ENCODE assay signal across 9 mouse cellular contexts in the genomic region with DNA sequence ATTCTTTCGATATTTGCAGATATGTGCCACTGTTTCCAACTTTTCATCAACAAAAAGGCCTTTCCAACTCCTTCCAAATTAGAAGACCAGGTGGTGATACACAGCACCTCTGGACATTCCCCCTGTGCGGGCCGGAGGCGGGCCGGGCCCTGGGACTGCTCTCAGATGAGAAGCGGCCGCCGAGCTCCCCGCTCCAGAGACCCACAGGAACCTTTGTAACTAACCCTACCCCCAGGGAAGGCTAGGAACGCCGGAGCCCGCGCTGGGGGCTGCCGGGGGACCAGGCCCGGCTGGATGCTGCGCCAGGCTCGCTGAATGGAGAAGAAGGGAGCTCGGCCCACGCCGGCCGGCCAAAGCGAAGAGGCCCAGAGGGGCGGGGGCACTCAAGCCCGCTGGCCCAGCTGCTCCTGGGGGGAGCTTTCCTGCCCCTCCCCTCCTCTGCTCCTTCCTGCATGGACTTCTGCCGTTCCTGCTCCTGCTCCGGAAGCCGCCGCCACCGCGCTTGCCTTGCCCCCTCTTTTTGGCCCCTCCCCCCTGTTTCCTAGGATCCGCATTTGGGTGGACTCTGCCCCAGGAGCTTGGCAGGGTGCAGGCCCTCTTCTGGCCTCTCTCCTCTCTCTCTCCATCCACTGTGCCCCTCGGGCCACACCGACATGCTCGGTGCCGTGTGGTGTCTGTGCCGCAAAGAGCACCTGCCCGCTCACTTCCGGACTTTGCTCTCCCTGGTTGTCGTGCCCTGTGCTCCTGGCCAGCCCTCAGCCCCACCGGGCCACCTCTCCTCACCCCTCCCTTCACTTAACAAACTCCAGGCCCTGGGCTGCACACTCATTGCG. TPM values are rescaled to one million over a fixed set of nuclear protein-coding genes. Genes with fewer than 3 reads are reported as not detected.
DNase-seq lines count a peak whose midpoint lies in the region; ATAC-seq and TF ChIP-seq lines count a peak whose summit lies in the region.
"Had no signal": no experiment of that assay in that cellular context is flagged by ENCODE, and none has a peak within 500 bp of the region (broad histone marks: within the 10 kb centered on the region; RNA-seq: fewer than 3 reads in every experiment).

No protein-coding gene starts in this region.

- no peaks in the 10 kb centered on the region for H3K9me3 ChIP-seq in ES-E14 (ENCODE audit: control insufficient read depth, insufficient read depth, low read depth, low read length)
- no peaks in the 10 kb centered on the region for H3K9me3 ChIP-seq in embryonic facial prominence, embryonic 12.5 days
- no peaks in the 10 kb centered on the region for H3K9me3 ChIP-seq in liver, embryonic 13.5 days (replicated peaks)

- WGBS in embryonic facial prominence, embryonic 12.5 days, result 32% methylated on average over 39 of the region's 41 CpGs
- 55% methylated on average over 41 of the region's 41 CpGs for WGBS in kidney, adult 2 months
- 71% methylated on average over 41 of the region's 41 CpGs for WGBS in liver, embryonic 13.5 days (ENCODE audit: insufficient replicate concordance)

- peaks cover 47% of the 10 kb centered on the region; the same call in 1 of the 2 replicates for H3K36me3 ChIP-seq in ES-E14 (ENCODE audit: control insufficient read depth, insufficient read depth, low read length, poor library complexity, severe bottlenecking)
- H3K36me3 ChIP-seq in embryonic facial prominence, embryonic 12.5 days, result peaks cover 76% of the 10 kb centered on the region
- H3K36me3 ChIP-seq in kidney, adult 2 months (ENCODE audit: control insufficient read depth, insufficient read depth, low read length), result no peaks in the 10 kb centered on the region; the same call in 1 of the 2 replicates
- peaks cover 78% of the 10 kb centered on the region for H3K36me3 ChIP-seq in liver, embryonic 13.5 days

- peak overlapping the region; percentile 41 to 48 for H3K4me3 ChIP-seq in ES-E14 (ENCODE audit: insufficient read depth in 1 of 2, low read depth in 1 of 2, low read length in 2 of 2, poor library complexity in 1 of 2, severe bottlenecking in 1 of 2)
- no peak overlapping the region for H3K4me3 ChIP-seq in embryonic facial prominence, embryonic 12.5 days
- peak overlapping the region; percentile 35; the same call in 1 of the 2 replicates for H3K4me3 ChIP-seq in kidney, adult 2 months (ENCODE audit: insufficient read depth, low read depth, low read length)
- peak overlapping the region; percentile 16; the same call in 1 of the 2 replicates for H3K4me3 ChIP-seq in liver, embryonic 13.5 days (replicated peaks)
- H3K4me3 ChIP-seq: left cerebral cortex, adult 2 months had no signal

- in situ Hi-C loops in ES-E14 (cut with MboI; ENCODE audit: low sequenced_read_pairs in 2 of 2, unreplicated experiment in 2 of 2), result no loop called here

- H3K27ac ChIP-seq in ES-E14 (ENCODE audit: insufficient read depth, low read depth, low read length, poor library complexity, severe bottlenecking), result 0 out of 2 replicates have a peak overlapping the region, but pooled peaks have one; percentile 3
- H3K27ac ChIP-seq in embryonic facial prominence, embryonic 12.5 days, result 0 out of 2 replicates have a peak overlapping the region, but pooled peaks have one; percentile 14
- peak overlapping the region; percentile 91 for H3K27ac ChIP-seq in kidney, adult 2 months (ENCODE audit: insufficient read depth, low read depth, low read length)
- peak overlapping the region; percentile 70 for H3K27ac ChIP-seq in liver, embryonic 13.5 days

- no peak for ATAC-seq in embryonic facial prominence, embryonic 12.5 days (ENCODE audit: insufficient number of reproducible peaks, insufficient read depth, low FRiP score, low TSS enrichment)
- ATAC-seq in liver, embryonic 13.5 days (ENCODE audit: low read depth), result peak; percentile 59

- TF ChIP-seq POLR2A in kidney, adult 2 months (IDR thresholded peaks at IDR 0.05; ENCODE audit: low read depth, low read length), result no peak

- H3K4me2 ChIP-seq in embryonic facial prominence, embryonic 12.5 days (replicated peaks), result 0 out of 2 replicates have a peak overlapping the region, but pooled peaks have one; percentile 2
- H3K4me2 ChIP-seq in liver, embryonic 13.5 days, result peak overlapping the region; percentile 37

- TF ChIP-seq CTCF in kidney, adult 2 months (conservative IDR thresholded peaks at IDR 0.05; ENCODE audit: insufficient read depth, insufficient read length, low read depth, low read length), result no peak

- H3K27me3 ChIP-seq in embryonic facial prominence, embryonic 12.5 days, result 0 out of 2 replicates have a peak, but pooled peaks cover 8% of the 10 kb centered on the region
- H3K27me3 ChIP-seq in kidney, adult 2 months (replicated peaks; ENCODE audit: control insufficient read depth, insufficient read depth, low read length), result no peaks in the 10 kb centered on the region
- no peaks in the 10 kb centered on the region for H3K27me3 ChIP-seq in liver, embryonic 13.5 days

- peaks cover 13 to 39% of the 10 kb centered on the region in 2 experiments; a peak in 3 of 4 replicates for H3K4me1 ChIP-seq in ES-E14 (ENCODE audit: control insufficient read depth in 2 of 2, insufficient read depth in 2 of 2, low read length in 2 of 2, poor library complexity in 1 of 2)
- peaks cover 36% of the 10 kb centered on the region for H3K4me1 ChIP-seq in embryonic facial prominence, embryonic 12.5 days
- peaks cover 6% of the 10 kb centered on the region; the same call in 1 of the 2 replicates for H3K4me1 ChIP-seq in kidney, adult 2 months (ENCODE audit: control insufficient read depth, insufficient read depth, low read length)
- H3K4me1 ChIP-seq in liver, embryonic 13.5 days (replicated peaks), result peaks cover 37% of the 10 kb centered on the region

- no peak for DNase-seq in ES-E14 (ENCODE audit: low read depth, low spot score)
- DNase-seq in kidney, adult 2 months, result peak; percentile 91
- no peak for DNase-seq in liver, embryonic 13.5 days
- DNase-seq in spleen, adult 18-20 months, result no peak
- DNase-seq in layer of hippocampus, adult 9-11 months, result no peak
- no peak for DNase-seq in frontal cortex, postnatal 25 days (ENCODE audit: low spot score in 2 of 2)

- peak overlapping the region; percentile 27 for H3K9ac ChIP-seq in ES-E14 (ENCODE audit: insufficient read depth, low read depth, low read length, poor library complexity, severe bottlenecking)
- H3K9ac ChIP-seq in embryonic facial prominence, embryonic 12.5 days, result peak overlapping the region; percentile 31; the same call in 1 of the 2 replicates
- H3K9ac ChIP-seq in liver, embryonic 13.5 days, result 0 out of 2 replicates have a peak overlapping the region, but pooled peaks have one; percentile 17

TF ChIP-seq in ES-E14, 5 proteins besides CTCF, POLR2A, EP300 and RAD21:
- TF ChIP-seq ZNF384 (IDR thresholded peaks at IDR 0.05; ENCODE audit: low read depth, low read length) (no peak), ZC3H11A (IDR thresholded peaks at IDR 0.05; ENCODE audit: borderline replicate concordance, low read depth, low read length) (no peak), MAFK (IDR thresholded peaks at IDR 0.05; ENCODE audit: insufficient read depth, low read depth, low read length) (no peak), CHD2 (IDR thresholded peaks at IDR 0.05; ENCODE audit: low read depth, low read length) (no peak), HCFC1 (IDR thresholded peaks at IDR 0.05; ENCODE audit: borderline replicate concordance, insufficient read depth, low read length) (no peak)
TF ChIP-seq in ES-E14: peak in this region for 0.

RNA-seq across cellular contexts. Expression of a gene that starts 30.5 kb away (rescaled TPM):
- 50.1 and 51.2 TPM in 2 replicates for total RNA-seq in ES-E14 (2012; rRNA removed)
- 52.4 and 68.6 TPM in 2 replicates for polyA plus RNA-seq in embryonic facial prominence, embryonic 12.5 days (2016; fragmentation: Nextera tagmentation; extraction: Ambion mirVana)
- 59.4 and 62.3 TPM in 2 replicates for polyA plus RNA-seq in kidney, adult 2 months (2012; rRNA removed)
- 9.0 and 10.3 TPM in 2 replicates for polyA plus RNA-seq in liver, embryonic 13.5 days (2015; fragmentation: Nextera tagmentation; extraction: Ambion mirVana)

RNA-seq across cellular contexts. Expression of a gene that starts 34.8 kb away (rescaled TPM):
- 7.8 and 11.5 TPM in 2 replicates for total RNA-seq in ES-E14 (2012; rRNA removed)
- 24.7 and 24.9 TPM in 2 replicates for polyA plus RNA-seq in embryonic facial prominence, embryonic 12.5 days (2016; fragmentation: Nextera tagmentation; extraction: Ambion mirVana)
- polyA plus RNA-seq in kidney, adult 2 months (2012; rRNA removed), result 60.0 and 68.9 TPM in 2 replicates
- 5.8 and 7.3 TPM in 2 replicates for polyA plus RNA-seq in liver, embryonic 13.5 days (2015; fragmentation: Nextera tagmentation; extraction: Ambion mirVana)

RNA-seq across cellular contexts. Expression of a gene that starts 37.4 kb away (rescaled TPM):
- 70.4 and 111 TPM in 2 replicates for total RNA-seq in ES-E14 (2012; rRNA removed)
- polyA plus RNA-seq in embryonic facial prominence, embryonic 12.5 days (2016; fragmentation: Nextera tagmentation; extraction: Ambion mirVana), result 117 and 122 TPM in 2 replicates
- 291 and 403 TPM in 2 replicates for polyA plus RNA-seq in kidney, adult 2 months (2012; rRNA removed)
- polyA plus RNA-seq in liver, embryonic 13.5 days (2015; fragmentation: Nextera tagmentation; extraction: Ambion mirVana), result 56.0 and 59.0 TPM in 2 replicates

RNA-seq across cellular contexts. Expression of a gene that starts 44.5 kb away (rescaled TPM):
- 0.40 and 0.69 TPM in 2 replicates for total RNA-seq in ES-E14 (2012; rRNA removed)
- 0.04 and 0.23 TPM in 2 replicates for polyA plus RNA-seq in embryonic facial prominence, embryonic 12.5 days (2016; fragmentation: Nextera tagmentation; extraction: Ambion mirVana)
- polyA plus RNA-seq in kidney, adult 2 months (2012; rRNA removed), result 0.05 and 0.11 TPM in 2 replicates
- 0.02 TPM in 1 of 2 replicates, not detected in the other for polyA plus RNA-seq in liver, embryonic 13.5 days (2015; fragmentation: Nextera tagmentation; extraction: Ambion mirVana)
- total RNA-seq: gastrocnemius, postnatal 14 days had no signal

RNA-seq across cellular contexts. Expression of a gene that starts 58.3 kb away (rescaled TPM):
- 0.18 and 0.53 TPM in 2 replicates for total RNA-seq in ES-E14 (2012; rRNA removed)
- polyA plus RNA-seq in embryonic facial prominence, embryonic 12.5 days (2016; fragmentation: Nextera tagmentation; extraction: Ambion mirVana), result 0.33 and 1.1 TPM in 2 replicates
- polyA plus RNA-seq in kidney, adult 2 months (2012; rRNA removed), result 0.38 and 1.6 TPM in 2 replicates
- 0.10 and 0.15 TPM in 2 replicates for polyA plus RNA-seq in liver, embryonic 13.5 days (2015; fragmentation: Nextera tagmentation; extraction: Ambion mirVana)
- total RNA-seq: left cerebral cortex, adult 2 months had no signal

Comparison
In these comparisons a context has a peak if more than half of its experiments do, and no peak if none do; other contexts are left out.
1. H3K27ac ChIP-seq: peak in every context shown above with its lines; median percentile 91 in kidney, adult 2 months; 70 in liver, embryonic 13.5 days; 14 in embryonic facial prominence, embryonic 12.5 days; 3 in ES-E14.